Mouse (Mus musculus) midbrain, embryonic 14.5 days (tissue): ENCODE data around the gene Rhov. TPM values are rescaled to one million over a fixed set of nuclear protein-coding genes. Genes with fewer than 3 reads are reported as not detected.

Experiments used
- ATAC-seq: fragments of 200-750 bp; cut with Nextera tagmentation; 2 replicates; pipeline ENCODE4 v1.8.0; 2017; ENCODE audit warnings: moderate number of reproducible peaks, moderate library complexity; ENCODE audit not compliant: low FRiP score, low TSS enrichment
- DNase-seq: peaks from one replicate; pipeline ENCODE4 v3.0.0-alpha.2; 2015
- H3K27ac ChIP-seq: fragments of 300-500 bp; sonication (generic); replicated peaks from 2 replicates; pipeline ENCODE4 v1.5.1; 2014; ENCODE audit warnings: mild to moderate bottlenecking, low read depth, low read length, moderate library complexity
- H3K27me3 ChIP-seq: fragments of 300-500 bp; sonication (generic); 2 replicates; pipeline ENCODE4 v1.6.1; 2014; ENCODE audit warnings: low read length, control low read depth, mixed read lengths; ENCODE audit not compliant: control insufficient read depth, insufficient read depth
- H3K36me3 ChIP-seq: fragments of 300-500 bp; sonication (generic); 2 replicates; pipeline ENCODE4 v1.6.1; 2014; ENCODE audit warnings: low read length, control low read depth; ENCODE audit not compliant: control insufficient read depth, insufficient read depth
- H3K4me1 ChIP-seq: fragments of 300-500 bp; sonication (generic); 2 replicates; pipeline ENCODE4 v1.6.1; 2014; ENCODE audit warnings: mild to moderate bottlenecking, antibody characterized with exemption, low read length, control low read depth; ENCODE audit not compliant: control insufficient read depth, insufficient read depth
- H3K4me2 ChIP-seq: fragments of 300-500 bp; sonication (generic); 2 replicates; pipeline ENCODE4 v1.6.1; 2014; ENCODE audit warnings: mild to moderate bottlenecking, low read length, moderate library complexity
- H3K4me3 ChIP-seq: fragments of 300-500 bp; sonication (generic); replicated peaks from 2 replicates; pipeline ENCODE4 v1.5.1; 2014; ENCODE audit warnings: low read depth, low read length
- H3K9ac ChIP-seq: fragments of 300-500 bp; sonication (generic); replicated peaks from 2 replicates; pipeline ENCODE4 v1.6.1; 2014; ENCODE audit warnings: mild to moderate bottlenecking, low read length, moderate library complexity
- H3K9me3 ChIP-seq: fragments of 300-500 bp; sonication (generic); 2 replicates; pipeline ENCODE4 v1.6.1; 2016; ENCODE audit warnings: low read length, control low read depth, mixed read lengths; ENCODE audit not compliant: control insufficient read depth
- WGBS: fragments of 180-500 bp; shearing (Covaris S2); extraction: QIAGEN DNeasy Blood & Tissue Kit; methylation state at CpG from one replicate; pipeline ENCODE4 v1.1.7; 2014; 5-methylcytosine and 5-hydroxymethylcytosine counted together
- polyA plus RNA-seq: library from polyadenylated mRNA; unstranded; fragments of >200 nt; fragmentation: Nextera tagmentation; extraction: Ambion mirVana; gene quantifications from 2 replicates; pipeline ENCODE4 v1.2.1, GENCODE M21; 2014

The Rhov gene
- polyA plus RNA-seq, 1 experiment from 2014 or later, result 19.9 TPM

- ATAC-seq, result no peak
- Histone ChIP-seq H3K27ac (no peak overlapping the region), H3K27me3 (peaks cover 5% of the 10 kb centered on the region; the same call in 1 of the 2 replicates), H3K9me3 (no peaks in the 10 kb centered on the region), H3K4me2 (no peak overlapping the region), H3K4me1 (no peaks in the 10 kb centered on the region), H3K4me3 (no peak overlapping the region), H3K36me3 (no peaks in the 10 kb centered on the region), H3K9ac (no peak overlapping the region)
- DNase-seq, result no peak
- WGBS, result 2% methylated on average over 7 of the region's 7 CpGs
Observed at GRCm38 (mm10) chr2:119254976-119255375, 16.1 kb downstream of the Rhov start.

GRCm38 (mm10) chr2:119250826-119251478, 20.1 kb downstream of the Rhov start:
- DNase-seq, result peak; percentile 91
- no peaks in the 10 kb centered on the region for H3K9me3 ChIP-seq
- no peak overlapping the region for H3K27ac ChIP-seq
- WGBS, result 15% methylated on average over 11 of the region's 11 CpGs
- H3K4me3 ChIP-seq, result no peak overlapping the region
- H3K9ac ChIP-seq, result no peak overlapping the region
- 0 out of 2 replicates have a peak overlapping the region, but pooled peaks have one; percentile 15 for H3K4me2 ChIP-seq
- peaks cover 5% of the 10 kb centered on the region; the same call in 1 of the 2 replicates for H3K27me3 ChIP-seq
- H3K36me3 ChIP-seq, result no peaks in the 10 kb centered on the region
- ATAC-seq, result peak; percentile 48; the same call in 1 of the 2 replicates
- H3K4me1 ChIP-seq, result no peaks in the 10 kb centered on the region

GRCm38 (mm10) chr2:119250377-119250776, 20.7 kb downstream of the Rhov start:
- DNase-seq, result no peak
- WGBS, result 69% methylated on average over 5 of the region's 5 CpGs
- Histone ChIP-seq H3K4me1 (no peaks in the 10 kb centered on the region), H3K27me3 (peaks cover 5% of the 10 kb centered on the region; the same call in 1 of the 2 replicates), H3K9ac (no peak overlapping the region), H3K4me3 (no peak overlapping the region), H3K27ac (no peak overlapping the region), H3K4me2 (0 out of 2 replicates have a peak overlapping the region, but pooled peaks have one; percentile 15), H3K36me3 (no peaks in the 10 kb centered on the region), H3K9me3 (no peaks in the 10 kb centered on the region)
- ATAC-seq, result no peak

- DNase-seq (no peak), ATAC-seq (no peak)
- H3K27me3 ChIP-seq, result peaks cover 2% of the 10 kb centered on the region; the same call in 1 of the 2 replicates
- no peak overlapping the region for H3K4me3 ChIP-seq
- H3K4me1 ChIP-seq, result no peaks in the 10 kb centered on the region
- H3K9ac ChIP-seq, result no peak overlapping the region
- 88% methylated on average over 4 of the region's 4 CpGs for WGBS
- no peaks in the 10 kb centered on the region for H3K9me3 ChIP-seq
- H3K36me3 ChIP-seq, result no peaks in the 10 kb centered on the region
- H3K27ac ChIP-seq, result no peak overlapping the region
- H3K4me2 ChIP-seq, result no peak overlapping the region
Observed at GRCm38 (mm10) chr2:119249592-119250061, 21.4 kb downstream of the Rhov start.

GRCm38 (mm10) chr2:119247904-119248303, 23.2 kb downstream of the Rhov start:
- Histone ChIP-seq H3K4me1 (no peaks in the 10 kb centered on the region), H3K4me3 (no peak overlapping the region), H3K36me3 (no peaks in the 10 kb centered on the region), H3K9me3 (no peaks in the 10 kb centered on the region), H3K4me2 (no peak overlapping the region), H3K27me3 (peaks cover 2% of the 10 kb centered on the region; the same call in 1 of the 2 replicates), H3K9ac (no peak overlapping the region), H3K27ac (no peak overlapping the region)
- ATAC-seq, result no peak
- WGBS, result 83% methylated on average over 9 of the region's 9 CpGs
- DNase-seq, result no peak

GRCm38 (mm10) chr2:119245246-119245645, 25.8 kb downstream of the Rhov start:
- H3K9ac ChIP-seq, result no peak overlapping the region
- H3K27me3 ChIP-seq, result peaks cover 2% of the 10 kb centered on the region; the same call in 1 of the 2 replicates
- no peaks in the 10 kb centered on the region for H3K36me3 ChIP-seq
- H3K9me3 ChIP-seq, result no peaks in the 10 kb centered on the region
- DNase-seq (no peak), ATAC-seq (no peak)
- no peak overlapping the region for H3K27ac ChIP-seq
- WGBS, result 86% methylated on average over 7 of the region's 7 CpGs
- H3K4me2 ChIP-seq, result no peak overlapping the region
- no peaks in the 10 kb centered on the region for H3K4me1 ChIP-seq
- H3K4me3 ChIP-seq, result no peak overlapping the region

- H3K9ac ChIP-seq, result no peak overlapping the region
- DNase-seq, result no peak
- no peak for ATAC-seq
- no peaks in the 10 kb centered on the region for H3K9me3 ChIP-seq
- H3K4me2 ChIP-seq, result no peak overlapping the region
- H3K4me1 ChIP-seq, result peaks cover under 1% of the 10 kb centered on the region
- WGBS, result 84% methylated on average over 9 of the region's 9 CpGs
- H3K27ac ChIP-seq, result no peak overlapping the region
- H3K27me3 ChIP-seq, result peaks cover 20% of the 10 kb centered on the region
- no peak overlapping the region for H3K4me3 ChIP-seq
- no peaks in the 10 kb centered on the region for H3K36me3 ChIP-seq
Observed at GRCm38 (mm10) chr2:119242548-119242947, 28.5 kb downstream of the Rhov start.

GRCm38 (mm10) chr2:119240819-119241186, 30.3 kb downstream of the Rhov start:
- no peak overlapping the region for H3K9ac ChIP-seq
- no peak overlapping the region for H3K4me3 ChIP-seq
- no peak overlapping the region for H3K4me2 ChIP-seq
- H3K36me3 ChIP-seq, result no peaks in the 10 kb centered on the region
- WGBS, result 85% methylated on average over 4 of the region's 4 CpGs
- H3K27me3 ChIP-seq, result peaks cover 37% of the 10 kb centered on the region
- peaks cover 7% of the 10 kb centered on the region for H3K4me1 ChIP-seq
- no peaks in the 10 kb centered on the region for H3K9me3 ChIP-seq
- ATAC-seq, result no peak
- H3K27ac ChIP-seq, result no peak overlapping the region
- DNase-seq, result no peak
